8 mouse cellular contexts compared by ENCODE assay signal in genomic region chr3:115763292-115763691, GRCm38 (mm10). TPM values are rescaled to one million over a fixed set of nuclear protein-coding genes. Genes with fewer than 3 reads are reported as not detected.
DNase-seq lines count a peak whose midpoint lies in the region; ATAC-seq and TF ChIP-seq lines count a peak whose summit lies in the region.

No protein-coding gene starts in this region.

- no peak overlapping the region for H3K9ac ChIP-seq in heart, embryonic 11.5 days (ENCODE audit: low read depth, low read length)
- H3K9ac ChIP-seq in stomach, postnatal 0 days (ENCODE audit: low read length), result no peak overlapping the region

- H3K4me2 ChIP-seq in heart, embryonic 11.5 days, result no peak overlapping the region
- H3K4me2 ChIP-seq in stomach, postnatal 0 days (replicated peaks; ENCODE audit: low read depth), result no peak overlapping the region

- 21% methylated on average over 6 of the region's 6 CpGs for WGBS in heart, embryonic 11.5 days (ENCODE audit: insufficient replicate concordance)
- 26% methylated on average over 6 of the region's 6 CpGs for WGBS in stomach, postnatal 0 days

- no peak for ATAC-seq in heart, embryonic 11.5 days (replicated peaks; ENCODE audit: insufficient number of reproducible peaks, low FRiP score, low TSS enrichment)
- ATAC-seq in stomach, postnatal 0 days (ENCODE audit: low FRiP score, low TSS enrichment), result 0 out of 2 replicates have a peak, but pooled peaks have one; percentile 54

- H3K27me3 ChIP-seq in heart, embryonic 11.5 days (ENCODE audit: control insufficient read depth, insufficient read depth, low read length), result no peaks in the 10 kb centered on the region
- H3K27me3 ChIP-seq in stomach, postnatal 0 days (ENCODE audit: control insufficient read depth, insufficient read depth, low read length), result no peaks in the 10 kb centered on the region

- no peaks in the 10 kb centered on the region for H3K9me3 ChIP-seq in heart, embryonic 11.5 days (replicated peaks; ENCODE audit: control insufficient read depth, low read length)
- H3K9me3 ChIP-seq in stomach, postnatal 0 days (ENCODE audit: control insufficient read depth, low read length), result no peaks in the 10 kb centered on the region

- peak overlapping the region; percentile 41 for H3K27ac ChIP-seq in heart, embryonic 11.5 days (ENCODE audit: low read depth, low read length)
- H3K27ac ChIP-seq in stomach, postnatal 0 days (replicated peaks), result no peak overlapping the region

- TF ChIP-seq EP300 in stomach, postnatal 0 days (optimal IDR thresholded peaks at IDR 0.05), result no peak

- DNase-seq in ovary, postnatal 36 days (ENCODE audit: low spot score), result peak; percentile 11
- no peak for DNase-seq in ovary, postnatal 10 days (ENCODE audit: low spot score)
- DNase-seq in liver, result peak; percentile 22
- no peak for DNase-seq in stomach, postnatal 0 days (ENCODE audit: low spot score)
- DNase-seq in B cell, adult 2 months, result no peak
- no peak for DNase-seq in spleen, adult 18-20 months
- DNase-seq in spleen, adult 12 weeks (ENCODE audit: low spot score), result no peak

- H3K4me3 ChIP-seq in heart, embryonic 11.5 days (ENCODE audit: low read depth, low read length), result no peak overlapping the region
- no peak overlapping the region for H3K4me3 ChIP-seq in stomach, postnatal 0 days (ENCODE audit: low read depth, low read length)

- H3K36me3 ChIP-seq in heart, embryonic 11.5 days (ENCODE audit: control insufficient read depth, insufficient read depth, low read length), result no peaks in the 10 kb centered on the region
- H3K36me3 ChIP-seq in stomach, postnatal 0 days (ENCODE audit: control insufficient read depth, insufficient read depth, low read length), result no peaks in the 10 kb centered on the region

- peaks cover 25% of the 10 kb centered on the region for H3K4me1 ChIP-seq in heart, embryonic 11.5 days (ENCODE audit: control insufficient read depth, insufficient read depth, low read length)
- H3K4me1 ChIP-seq in stomach, postnatal 0 days (replicated peaks; ENCODE audit: control insufficient read depth, insufficient read depth), result no peaks in the 10 kb centered on the region

- no peak for TF ChIP-seq CTCF in stomach, postnatal 0 days (IDR thresholded peaks at IDR 0.05; ENCODE audit: low read depth)

RNA-seq across cellular contexts. Expression of gene S1pr1, which starts 48.4 kb away (rescaled TPM):
- 62.8 and 74.4 TPM in 2 replicates for polyA plus RNA-seq in heart, embryonic 11.5 days (2014; fragmentation: Nextera tagmentation; extraction: Ambion mirVana)
- 6.6 and 6.7 TPM in 2 replicates for polyA plus RNA-seq in stomach, postnatal 0 days (2015; fragmentation: Nextera tagmentation; extraction: Ambion mirVana)

Comparison
In these comparisons a context has a peak if more than half of its experiments do, and no peak if none do; other contexts are left out.
1. DNase-seq: peak in ovary, postnatal 36 days (single experiment) and liver (single experiment); none in ovary, postnatal 10 days (single experiment), stomach, postnatal 0 days (single experiment), B cell, adult 2 months (0 of 2), spleen, adult 18-20 months (0 of 2) and spleen, adult 12 weeks (single experiment).